Mouse (Mus musculus) cortical plate, adult 2 months (tissue): ENCODE measurements around the gene Gm49403. TPM values are rescaled to one million over a fixed set of nuclear protein-coding genes. Genes with fewer than 3 reads are reported as not detected.
"Not testable (repeated sequence)": the region's sequence is repeated elsewhere in the genome, so short reads cannot be mapped to it uniquely, and the experiment has no call there.

Experiments used
- H3K27ac ChIP-seq: fragments of 200-500 bp; 2 replicates; pipeline ENCODE4 v1.5.1; 2012; ENCODE audit warnings: low read length, control low read depth, inconsistent platforms; ENCODE audit not compliant: insufficient read depth
- H3K4me1 ChIP-seq: fragments of 200-500 bp; 2 replicates; pipeline ENCODE4 v1.6.1; 2011; ENCODE audit warnings: low read length; ENCODE audit not compliant: control insufficient read depth, insufficient read depth
- H3K4me3 ChIP-seq: fragments of 200-500 bp; 2 replicates; pipeline ENCODE4 v1.5.1; 2011; ENCODE audit warnings: mild to moderate bottlenecking, low read length, control low read depth; ENCODE audit not compliant: insufficient read depth
- CTCF ChIP-seq: fragments of 200-500 bp; IDR thresholded peaks from 2 replicates; pipeline ENCODE4 v1.5.1; 2011; ENCODE audit warnings: mild to moderate bottlenecking, control low read depth, low read length; ENCODE audit not compliant: insufficient read depth; ENCODE audit errors: extremely low read depth
- POLR2A ChIP-seq: fragments of 200-500 bp; IDR thresholded peaks from 2 replicates; pipeline ENCODE4 v1.6.1; 2011; ENCODE audit warnings: mild to moderate bottlenecking, low read length, control low read depth; ENCODE audit not compliant: insufficient read depth; ENCODE audit errors: extremely low read depth
- polyA plus RNA-seq: library from polyadenylated mRNA; depleted of rRNA; stranded (reverse); fragments of >200 nt; gene quantifications from 2 replicates; pipeline ENCODE4 v1.2.3, GENCODE M21; 2012

Gm49403 gene
- polyA plus RNA-seq, 1 experiment, result not detected

DNA sequence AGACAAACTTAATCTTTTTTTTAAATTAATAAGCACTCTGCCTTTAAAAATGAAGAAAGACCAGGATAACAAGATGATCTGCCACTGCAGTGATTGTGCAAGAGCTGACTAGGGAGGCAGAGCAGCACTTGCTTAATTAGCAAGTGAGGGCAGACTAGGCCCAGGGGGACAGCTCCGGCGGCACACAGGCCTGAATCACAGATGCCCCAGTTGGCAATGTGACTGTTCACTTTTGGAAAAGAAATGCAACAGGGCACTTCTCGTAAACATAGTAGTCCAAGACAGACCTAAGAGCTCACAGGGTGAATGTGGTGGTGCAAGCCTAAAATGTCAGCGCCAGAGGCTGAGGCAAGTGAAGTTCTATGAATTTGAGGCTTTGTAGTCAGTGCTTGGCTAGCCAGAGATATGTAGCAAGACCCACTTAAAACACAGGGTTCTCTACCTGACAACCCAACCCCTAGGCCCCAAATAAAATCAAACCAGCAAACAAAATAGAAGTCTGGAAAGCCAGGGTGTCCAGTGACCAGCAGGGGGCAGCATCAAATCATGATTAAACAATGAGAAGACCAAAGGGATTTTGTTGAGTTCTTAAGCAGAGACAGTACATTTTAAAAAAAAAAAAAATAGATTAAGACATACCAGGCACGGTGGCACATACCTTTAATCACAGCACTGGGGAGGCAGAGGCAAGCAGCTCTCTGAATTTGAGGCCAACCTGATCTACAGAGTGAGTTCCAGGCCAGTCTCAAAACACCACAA lies 39.2 kb upstream of the Gm49403 start:
- Histone ChIP-seq H3K27ac (no peak overlapping the region), H3K4me1 (no peaks in the 10 kb centered on the region; the same call in 1 of the 2 replicates), H3K4me3 (no peak overlapping the region)
- TF ChIP-seq CTCF (peak; percentile 62), POLR2A (no peak)

DNA sequence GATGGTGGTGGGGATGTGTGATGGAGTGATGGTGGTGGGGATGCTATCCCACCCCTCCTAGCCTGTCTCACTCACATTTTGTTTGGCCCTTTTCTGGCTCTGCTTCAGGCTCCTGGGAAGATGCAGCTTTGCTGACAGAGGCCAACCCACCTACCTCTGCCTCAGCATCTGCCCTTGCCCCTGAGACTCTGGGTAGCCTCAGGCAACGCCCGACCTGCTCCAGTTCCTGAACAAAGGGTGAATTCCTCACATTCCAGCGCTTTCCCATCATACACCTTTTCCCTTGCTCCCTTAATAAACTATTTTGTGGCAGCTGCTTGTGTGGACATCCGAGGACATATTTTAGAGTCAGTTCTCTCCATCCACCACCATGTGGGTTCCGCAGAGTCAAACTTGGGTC lies 35.4 kb upstream of the Gm49403 start:
- no peak for TF ChIP-seq POLR2A
- TF ChIP-seq CTCF, result no peak
- H3K4me1 ChIP-seq, result peaks cover 1% of the 10 kb centered on the region; the same call in 1 of the 2 replicates
- H3K4me3 ChIP-seq, result no peak overlapping the region
- H3K27ac ChIP-seq, result no peak overlapping the region

DNA sequence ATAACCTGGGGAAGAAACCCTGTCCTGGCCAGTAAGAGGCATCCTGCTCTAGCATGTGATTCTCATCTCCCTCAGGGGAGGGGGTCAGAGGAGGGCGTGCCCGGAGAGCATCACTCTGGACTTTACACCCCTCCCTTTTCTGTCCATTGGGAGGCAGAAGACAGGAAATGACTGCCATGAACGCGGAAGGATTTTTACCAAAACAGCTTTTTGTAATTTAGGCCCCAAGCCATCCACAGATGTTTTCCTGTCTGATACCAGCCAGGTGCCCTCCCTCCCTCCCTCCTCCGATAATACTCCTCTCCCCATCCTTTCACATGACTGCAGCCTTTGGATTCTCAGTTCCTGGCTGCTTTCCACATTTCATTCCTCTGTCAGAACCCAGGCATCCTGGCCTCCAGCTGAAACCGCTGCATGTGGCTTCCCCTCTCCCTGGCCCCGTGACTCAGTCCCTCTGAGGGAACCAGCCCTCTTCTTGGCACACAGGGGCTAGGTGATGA lies 33.3 kb upstream of the Gm49403 start, which contains the start of gene Lrrn4cl:
Gene Lrrn4cl (plus strand): TSS at position 367 of the 500 bp plus-strand sequence.
- H3K4me3 ChIP-seq, result no peak within 1 kb of the TSS
- peak within 1 kb of the TSS; percentile 43; the same call in 1 of the 2 replicates for H3K27ac ChIP-seq
- TF ChIP-seq POLR2A (no peak), CTCF (no peak)
- H3K4me1 ChIP-seq, result 0 out of 2 replicates have a peak, but pooled peaks cover 1% of the 10 kb centered on the region

DNA sequence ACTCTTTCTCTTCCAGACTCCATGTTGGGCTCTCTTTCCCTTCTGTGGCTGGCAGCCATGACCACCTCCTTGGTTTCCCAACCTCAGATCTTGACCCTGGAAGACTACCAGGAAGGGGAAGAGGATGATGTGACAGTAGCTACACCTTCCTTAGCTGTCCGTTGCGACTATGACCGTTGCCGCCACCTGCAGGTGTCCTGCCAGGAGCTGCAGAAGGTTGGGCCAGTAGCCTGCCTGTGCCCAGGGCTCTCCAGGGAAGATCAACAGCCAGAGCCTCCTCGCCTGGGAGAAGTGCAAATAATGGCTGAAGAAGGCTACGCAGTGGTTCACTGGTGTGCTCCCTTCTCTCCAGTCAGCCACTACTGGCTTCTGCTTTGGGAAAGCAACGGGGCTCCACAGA lies 32.1 kb upstream of the Gm49403 start:
- peak overlapping the region; percentile 43; the same call in 1 of the 2 replicates for H3K27ac ChIP-seq
- no peak for TF ChIP-seq POLR2A
- H3K4me3 ChIP-seq, result no peak overlapping the region
- H3K4me1 ChIP-seq, result 0 out of 2 replicates have a peak, but pooled peaks cover 1% of the 10 kb centered on the region

DNA sequence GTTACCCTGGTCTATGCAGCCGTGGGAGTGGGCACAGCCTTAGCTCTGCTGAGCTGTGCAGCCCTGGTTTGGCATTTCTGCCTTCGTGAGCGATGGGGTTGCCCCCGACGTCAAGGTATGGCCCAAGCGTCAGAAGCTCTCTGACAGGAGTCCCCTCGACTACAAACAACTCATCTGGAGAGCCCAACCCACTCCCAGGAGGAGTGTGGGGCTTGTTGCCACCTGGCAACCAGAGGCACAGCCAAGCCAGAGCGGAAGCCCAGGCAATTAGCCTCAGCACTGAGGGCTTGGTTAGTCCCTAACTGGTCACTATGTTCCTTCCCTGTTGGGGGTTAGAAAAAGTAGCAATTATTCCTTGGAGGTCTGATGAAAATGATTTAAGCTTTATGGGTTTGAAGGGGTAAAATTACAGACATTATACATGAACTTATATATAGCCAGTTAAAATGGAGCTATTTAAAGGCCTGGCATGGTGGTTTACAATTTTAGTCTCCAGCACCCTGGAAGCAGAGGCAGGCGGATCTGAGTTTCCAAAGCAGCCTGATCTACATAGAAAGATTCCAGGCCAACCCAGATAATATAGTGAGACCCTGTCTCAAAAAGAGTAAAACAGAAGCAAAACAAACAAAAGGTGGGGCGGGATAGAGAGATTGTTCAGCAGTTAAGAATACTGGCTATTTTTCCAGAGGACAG lies 31.3 kb upstream of the Gm49403 start:
- TF ChIP-seq CTCF (no peak), POLR2A (no peak)
- Histone ChIP-seq H3K27ac (peak overlapping the region; percentile 43), H3K4me3 (no peak overlapping the region), H3K4me1 (0 out of 2 replicates have a peak, but pooled peaks cover 1% of the 10 kb centered on the region)

DNA sequence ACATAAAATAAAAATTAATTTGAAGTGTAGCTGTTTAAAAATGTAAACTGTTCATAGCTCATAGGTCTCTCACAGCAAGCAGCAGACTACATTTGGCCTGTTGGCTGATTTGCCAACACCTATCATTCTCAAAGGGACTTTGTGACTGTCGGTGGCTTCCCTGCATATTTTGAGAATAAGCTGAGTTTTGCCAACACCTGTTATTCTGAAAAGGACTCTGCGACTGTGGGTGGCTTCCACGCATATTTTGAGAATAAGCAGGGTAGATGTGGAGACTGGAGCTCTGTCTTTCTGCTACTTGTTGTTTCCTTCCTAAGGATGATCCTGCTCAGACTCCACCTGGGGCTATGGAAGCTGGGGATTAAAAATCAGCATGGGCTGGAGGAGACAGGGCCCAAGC lies 30.6 kb upstream of the Gm49403 start:
- no peak overlapping the region for H3K27ac ChIP-seq
- TF ChIP-seq POLR2A (no peak), CTCF (no peak)
- H3K4me3 ChIP-seq, result no peak overlapping the region
- 0 out of 2 replicates have a peak, but pooled peaks cover 1% of the 10 kb centered on the region for H3K4me1 ChIP-seq

DNA sequence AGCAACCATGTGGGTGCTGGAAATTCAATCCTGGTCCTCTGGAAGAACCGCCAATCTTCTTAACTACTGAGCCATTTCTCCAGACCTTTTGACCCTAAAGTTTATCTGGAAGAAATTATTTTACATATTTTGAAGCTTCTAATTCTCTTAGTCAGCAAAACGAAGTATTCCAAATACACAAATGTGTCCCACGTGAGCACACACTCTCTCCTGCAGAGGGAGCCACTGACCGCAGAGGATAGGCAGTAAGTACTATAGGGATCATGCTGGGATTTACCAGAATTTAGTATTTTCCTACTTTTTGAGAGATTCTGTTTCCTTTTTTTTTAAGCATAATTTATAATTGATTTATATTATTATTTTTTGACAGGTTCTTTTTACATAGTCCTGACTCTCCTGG lies 26.0 kb upstream of the Gm49403 start:
- no peaks in the 10 kb centered on the region for H3K4me1 ChIP-seq
- no peak overlapping the region for H3K4me3 ChIP-seq
- peak; percentile 61 for TF ChIP-seq CTCF
- no peak for TF ChIP-seq POLR2A
- no peak overlapping the region for H3K27ac ChIP-seq

DNA sequence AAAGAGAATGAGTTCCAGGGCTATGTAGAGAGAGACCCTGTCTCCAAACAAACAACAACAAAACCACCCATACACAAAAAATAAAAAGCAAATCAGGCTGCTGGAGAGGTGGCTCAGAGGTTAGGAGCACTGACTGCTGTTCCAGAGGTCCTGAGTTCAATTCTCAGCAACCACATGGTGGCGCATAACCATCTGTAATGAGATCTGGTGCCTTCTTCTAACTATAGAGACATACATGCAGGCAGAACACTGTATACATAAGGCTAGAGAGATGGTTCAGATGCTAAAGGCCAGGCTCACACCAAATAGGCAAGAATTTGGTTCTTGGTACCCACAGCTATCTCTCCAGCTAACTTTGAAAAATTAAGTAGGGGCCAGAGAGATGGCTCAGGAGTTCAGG lies 24.7 kb upstream of the Gm49403 start:
- Histone ChIP-seq H3K4me3 (no peak overlapping the region), H3K4me1 (no peaks in the 10 kb centered on the region), H3K27ac (no peak overlapping the region)
- TF ChIP-seq POLR2A (no peak), CTCF (0 out of 2 replicates have a peak, but pooled peaks have one; percentile 15)

DNA sequence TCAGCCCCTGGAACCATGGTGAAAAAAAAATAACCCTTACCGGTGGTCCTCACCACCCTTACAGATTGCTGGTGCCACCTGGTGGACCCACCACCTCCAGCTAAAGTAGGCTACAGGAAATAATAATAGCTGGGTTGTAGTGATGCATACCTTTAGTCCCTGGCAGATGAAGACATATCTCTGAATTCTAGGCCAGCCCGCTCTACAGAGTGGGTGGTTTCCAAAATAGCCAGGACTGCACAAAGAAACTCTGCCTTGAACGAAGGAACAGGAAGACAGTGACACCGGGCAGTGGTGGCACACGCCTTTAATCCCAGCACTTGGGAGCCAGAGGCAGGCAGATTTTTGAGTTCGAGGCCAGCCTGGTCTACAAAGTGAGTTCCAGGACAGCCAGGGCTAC lies 19.5 kb upstream of the Gm49403 start:
- no peaks in the 10 kb centered on the region for H3K4me1 ChIP-seq
- TF ChIP-seq CTCF (no peak), POLR2A (no peak)
- H3K27ac ChIP-seq, result no peak overlapping the region; the same call in 1 of the 2 replicates
- H3K4me3 ChIP-seq, result no peak overlapping the region

DNA sequence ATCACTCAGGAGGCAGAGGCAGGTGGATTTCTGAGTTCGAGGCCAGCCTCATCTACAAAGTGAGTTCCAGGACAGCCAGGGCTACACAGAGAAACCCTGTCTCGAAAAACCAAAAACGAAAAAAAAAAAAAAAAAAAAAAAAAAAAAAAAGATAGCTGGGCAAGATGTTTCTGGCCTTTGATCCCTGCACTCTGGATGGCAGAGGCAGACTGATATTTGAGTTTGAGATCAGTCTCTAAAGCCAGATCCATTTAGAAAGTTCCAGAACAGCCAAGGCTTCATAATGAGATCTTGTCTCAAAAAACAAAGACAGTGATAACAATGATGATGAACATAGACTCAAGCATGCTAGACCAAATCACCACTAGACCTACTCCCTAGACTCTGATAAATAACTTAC lies 13.3 kb upstream of the Gm49403 start:
- H3K27ac ChIP-seq, H3K4me1 ChIP-seq, H3K4me3 ChIP-seq: not testable (repeated sequence)
